Mouse (Mus musculus): ENCODE data around the gene Tmem196.

- TF ChIP-seq POLR2A (IDR thresholded peaks at IDR 0.05; ENCODE audit: borderline replicate concordance, control insufficient read depth, low read depth, low read length): no peak
- TF ChIP-seq CTCF (IDR thresholded peaks at IDR 0.05; ENCODE audit: control insufficient read depth, insufficient read depth, low read length): no peak
Observed at GRCm38 (mm10) chr12:119998267-119998666, 52.6 kb downstream of the Tmem196 start.
